Mouse (Mus musculus): ENCODE measurements around the gene Tbc1d5. TPM values are rescaled to one million over a fixed set of nuclear protein-coding genes. Genes with fewer than 3 reads are reported as not detected.

Tbc1d5 gene
- polyA plus RNA-seq, 1 experiment, result 11.6 TPM

- no peak for DNase-seq
- H3K4me1 ChIP-seq (ENCODE audit: control insufficient read depth, insufficient read depth, low read length), result no peaks in the 10 kb centered on the region
- TF ChIP-seq POLR2A (IDR thresholded peaks at IDR 0.05; ENCODE audit: borderline replicate concordance, extremely low read depth, low read depth, low read length) (no peak), CTCF (IDR thresholded peaks at IDR 0.05; ENCODE audit: insufficient read depth, low read length) (no peak)
- WGBS, result 94% methylated on average over 4 of the region's 4 CpGs
- no peak overlapping the region for H3K4me3 ChIP-seq (replicated peaks; ENCODE audit: extremely low read depth, low read depth, low read length)
Measured at GRCm38 (mm10) chr17:51144983-51145382, 34.2 kb downstream of the Tbc1d5 start.

- 95% methylated on average over 4 of the region's 4 CpGs for WGBS
- Histone ChIP-seq H3K4me1 (ENCODE audit: control insufficient read depth, insufficient read depth, low read length) (no peaks in the 10 kb centered on the region), H3K4me3 (replicated peaks; ENCODE audit: extremely low read depth, low read depth, low read length) (no peak overlapping the region)
- no peak for DNase-seq
- no peak for TF ChIP-seq CTCF (IDR thresholded peaks at IDR 0.05; ENCODE audit: insufficient read depth, low read length)
- TF ChIP-seq POLR2A (IDR thresholded peaks at IDR 0.05; ENCODE audit: borderline replicate concordance, extremely low read depth, low read depth, low read length), result no peak
Measured at GRCm38 (mm10) chr17:51142095-51142494, 37.1 kb downstream of the Tbc1d5 start.

- H3K4me3 ChIP-seq (replicated peaks; ENCODE audit: extremely low read depth, low read depth, low read length), result no peak overlapping the region
- 59% methylated on average over 2 of the region's 2 CpGs for WGBS
- TF ChIP-seq POLR2A (IDR thresholded peaks at IDR 0.05; ENCODE audit: borderline replicate concordance, extremely low read depth, low read depth, low read length) (no peak), CTCF (IDR thresholded peaks at IDR 0.05; ENCODE audit: insufficient read depth, low read length) (no peak)
- no peaks in the 10 kb centered on the region for H3K4me1 ChIP-seq (ENCODE audit: control insufficient read depth, insufficient read depth, low read length)
- no peak for DNase-seq
Measured at GRCm38 (mm10) chr17:51111194-51111593, 68.0 kb downstream of the Tbc1d5 start.

- 71% methylated on average over 1 of the region's 1 CpGs for WGBS
- no peaks in the 10 kb centered on the region for H3K4me1 ChIP-seq (ENCODE audit: control insufficient read depth, insufficient read depth, low read length)
- no peak for DNase-seq
- TF ChIP-seq CTCF (IDR thresholded peaks at IDR 0.05; ENCODE audit: insufficient read depth, low read length), result no peak
- no peak for TF ChIP-seq POLR2A (IDR thresholded peaks at IDR 0.05; ENCODE audit: borderline replicate concordance, extremely low read depth, low read depth, low read length)
- no peak overlapping the region for H3K4me3 ChIP-seq (replicated peaks; ENCODE audit: extremely low read depth, low read depth, low read length)
Measured at GRCm38 (mm10) chr17:51104294-51104693, 74.9 kb downstream of the Tbc1d5 start.

- no peak overlapping the region for H3K4me3 ChIP-seq (replicated peaks; ENCODE audit: extremely low read depth, low read depth, low read length)
- no peak for TF ChIP-seq POLR2A (IDR thresholded peaks at IDR 0.05; ENCODE audit: borderline replicate concordance, extremely low read depth, low read depth, low read length)
- no peak for TF ChIP-seq CTCF (IDR thresholded peaks at IDR 0.05; ENCODE audit: insufficient read depth, low read length)
- DNase-seq, result no peak
- no peaks in the 10 kb centered on the region for H3K4me1 ChIP-seq (ENCODE audit: control insufficient read depth, insufficient read depth, low read length)
- 59% methylated on average over 1 of the region's 1 CpGs for WGBS
Measured at GRCm38 (mm10) chr17:51043869-51044268, 135.3 kb downstream of the Tbc1d5 start.

- H3K4me1 ChIP-seq (ENCODE audit: control insufficient read depth, insufficient read depth, low read length), result no peaks in the 10 kb centered on the region
- H3K4me3 ChIP-seq (replicated peaks; ENCODE audit: extremely low read depth, low read depth, low read length), result no peak overlapping the region
- TF ChIP-seq POLR2A (IDR thresholded peaks at IDR 0.05; ENCODE audit: borderline replicate concordance, extremely low read depth, low read depth, low read length) (no peak), CTCF (IDR thresholded peaks at IDR 0.05; ENCODE audit: insufficient read depth, low read length) (no peak)
- no peak for DNase-seq
- WGBS, result 45% methylated on average over 1 of the region's 1 CpGs
Measured at GRCm38 (mm10) chr17:51040861-51041260, 138.3 kb downstream of the Tbc1d5 start.

GRCm38 (mm10) chr17:51023227-51023626 is 155.9 kb downstream of the Tbc1d5 start:
- 89% methylated on average over 5 of the region's 5 CpGs for WGBS
- no peak for DNase-seq

GRCm38 (mm10) chr17:51016384-51016783 is 162.8 kb downstream of the Tbc1d5 start:
- Histone ChIP-seq H3K4me3 (replicated peaks; ENCODE audit: extremely low read depth, low read depth, low read length) (no peak overlapping the region), H3K4me1 (ENCODE audit: control insufficient read depth, insufficient read depth, low read length) (no peaks in the 10 kb centered on the region)
- no peak for DNase-seq
- WGBS, result 71% methylated on average over 2 of the region's 2 CpGs
- TF ChIP-seq POLR2A (IDR thresholded peaks at IDR 0.05; ENCODE audit: borderline replicate concordance, extremely low read depth, low read depth, low read length) (no peak), CTCF (IDR thresholded peaks at IDR 0.05; ENCODE audit: insufficient read depth, low read length) (no peak)

More at GRCm38 (mm10) chr17:51023227-51023626, 155.9 kb downstream of the Tbc1d5 start:
- no peak overlapping the region for H3K4me3 ChIP-seq (replicated peaks; ENCODE audit: extremely low read depth, low read depth, low read length)
- H3K4me1 ChIP-seq (ENCODE audit: control insufficient read depth, insufficient read depth, low read length), result no peaks in the 10 kb centered on the region
- TF ChIP-seq CTCF (IDR thresholded peaks at IDR 0.05; ENCODE audit: insufficient read depth, low read length) (no peak), POLR2A (IDR thresholded peaks at IDR 0.05; ENCODE audit: borderline replicate concordance, extremely low read depth, low read depth, low read length) (no peak)

GRCm38 (mm10) chr17:51013908-51014307 is 165.2 kb downstream of the Tbc1d5 start:
- DNase-seq, result no peak
- Histone ChIP-seq H3K4me1 (ENCODE audit: control insufficient read depth, insufficient read depth, low read length) (no peaks in the 10 kb centered on the region), H3K4me3 (replicated peaks; ENCODE audit: extremely low read depth, low read depth, low read length) (no peak overlapping the region)
- TF ChIP-seq POLR2A (IDR thresholded peaks at IDR 0.05; ENCODE audit: borderline replicate concordance, extremely low read depth, low read depth, low read length) (no peak), CTCF (IDR thresholded peaks at IDR 0.05; ENCODE audit: insufficient read depth, low read length) (no peak)

- no peaks in the 10 kb centered on the region for H3K4me1 ChIP-seq (ENCODE audit: control insufficient read depth, insufficient read depth, low read length)
- no peak overlapping the region for H3K4me3 ChIP-seq (replicated peaks; ENCODE audit: extremely low read depth, low read depth, low read length)
- no peak for DNase-seq
- TF ChIP-seq CTCF (IDR thresholded peaks at IDR 0.05; ENCODE audit: insufficient read depth, low read length) (no peak), POLR2A (IDR thresholded peaks at IDR 0.05; ENCODE audit: borderline replicate concordance, extremely low read depth, low read depth, low read length) (no peak)
Measured at GRCm38 (mm10) chr17:51003179-51003578, 176.0 kb downstream of the Tbc1d5 start.

Data from lung, adult 2 months (tissue).